Mouse (Mus musculus) megakaryocyte, adult 5-6 weeks (primary cell): Measurements from ENCODE around the gene Masp2. TPM values are rescaled to one million over a fixed set of nuclear protein-coding genes. Genes with fewer than 3 reads are reported as not detected.

ENCODE experiments used
- ATAC-seq: 2 replicates; pipeline ENCODE4 v1.8.0; 2016; ENCODE audit warnings: mild to moderate bottlenecking, inconsistent platforms; ENCODE audit not compliant: poor library complexity, severe bottlenecking
- total RNA-seq, 2 experiments: library from RNA; stranded (forward) in 1 of 2; stranded (reverse) in 1 of 2; fragments of 153-499, 151-499 nt in 1 of 2; fragments of 221-1000, 200-1000 nt in 1 of 2; gene quantifications; 2 replicates each; pipeline versions ENCODE4 v1.2.3 to v1.2.4; 2015 to 2017

The Masp2 gene
- 0.21 TPM in 1 of 2 replicates, not detected in the other for total RNA-seq (2015)
- total RNA-seq (2017), result 0.77 TPM in 1 of 2 replicates, not detected in the other

- no peak for ATAC-seq
These were observed at the start of gene Masp2 for GRCm38 (mm10) chr4:148602357-148603120. Masp2 (plus strand) TSS chr4:148602554.

- 0 out of 2 replicates have a peak, but pooled peaks have one; percentile 5 for ATAC-seq
These were observed 44.6 kb upstream of the Masp2 start for GRCm38 (mm10) chr4:148557766-148558165.

GRCm38 (mm10) chr4:148558297-148559000 lies 43.9 kb upstream of the Masp2 start, which contains the start of gene Exosc10:
Exosc10 (plus strand) TSS chr4:148558429.
- peak; percentile 94 for ATAC-seq

GRCm38 (mm10) chr4:148562676-148563075 lies 39.7 kb upstream of the Masp2 start:
- no peak for ATAC-seq

- ATAC-seq, result no peak
These were observed 38.8 kb upstream of the Masp2 start for GRCm38 (mm10) chr4:148563595-148563994.

GRCm38 (mm10) chr4:148570138-148570537 lies 32.2 kb upstream of the Masp2 start:
- no peak for ATAC-seq

GRCm38 (mm10) chr4:148570693-148571295 lies 31.6 kb upstream of the Masp2 start:
- ATAC-seq, result no peak

- ATAC-seq, result no peak
These were observed 29.1 kb upstream of the Masp2 start for GRCm38 (mm10) chr4:148573222-148573621.

GRCm38 (mm10) chr4:148580765-148581164 lies 21.6 kb upstream of the Masp2 start:
- ATAC-seq, result no peak

- no peak for ATAC-seq
These were observed 20.9 kb upstream of the Masp2 start for GRCm38 (mm10) chr4:148581422-148581821.

GRCm38 (mm10) chr4:148583257-148583656 lies 19.1 kb upstream of the Masp2 start:
- ATAC-seq, result peak; percentile 94

- ATAC-seq, result no peak
These were observed 15.7 kb upstream of the Masp2 start for GRCm38 (mm10) chr4:148586648-148587047.

- no peak for ATAC-seq
These were observed 13.6 kb upstream of the Masp2 start for GRCm38 (mm10) chr4:148588793-148589192.

GRCm38 (mm10) chr4:148589565-148589964 lies 12.8 kb upstream of the Masp2 start:
- no peak for ATAC-seq

GRCm38 (mm10) chr4:148590421-148591170 lies 11.8 kb upstream of the Masp2 start:
- ATAC-seq, result no peak

GRCm38 (mm10) chr4:148591171-148591630 lies 11.2 kb upstream of the Masp2 start, which contains the start of gene Srm:
Srm (plus strand) TSS chr4:148591503.
- ATAC-seq, result peak; percentile 98

GRCm38 (mm10) chr4:148591637-148592380 lies 10.5 kb upstream of the Masp2 start:
- ATAC-seq, result peak; percentile 5; the same call in 1 of the 2 replicates

GRCm38 (mm10) chr4:148593996-148594395 lies 8.4 kb upstream of the Masp2 start:
- no peak for ATAC-seq

GRCm38 (mm10) chr4:148595916-148596315 lies 6.4 kb upstream of the Masp2 start:
- no peak for ATAC-seq

- ATAC-seq, result no peak
These were observed 5.6 kb upstream of the Masp2 start for GRCm38 (mm10) chr4:148596731-148597130.
